Mouse (Mus musculus): ENCODE measurements at regions not wholly inside any gene's neighbourhood (a gene's known extent, or its start where the extent isn't known, plus 50 kb on each side); places are given as distances from the start of the nearest gene placed in this dataset.

- no peak for DNase-seq (ENCODE audit: low read depth, low spot score)
Measured at GRCm38 (mm10) chr12:12706326-12706920, 235.3 kb downstream of the Mycn start.

GRCm38 (mm10) chr12:12701735-12702134, 240.0 kb downstream of the Mycn start:
- no peak for DNase-seq (ENCODE audit: low read depth, low spot score)

GRCm38 (mm10) chr12:12701060-12701667, 240.6 kb downstream of the Mycn start:
- no peak for DNase-seq (ENCODE audit: low read depth, low spot score)

GRCm38 (mm10) chr12:12693838-12694777, 247.6 kb downstream of the Mycn start:
- no peak for DNase-seq (ENCODE audit: low read depth, low spot score)

- DNase-seq (ENCODE audit: low read depth, low spot score): no peak
Measured at GRCm38 (mm10) chr12:12687376-12687775, 254.3 kb downstream of the Mycn start.

- DNase-seq (ENCODE audit: low read depth, low spot score): no peak
Measured at GRCm38 (mm10) chr12:12685217-12685522, 256.5 kb downstream of the Mycn start.

- no peak for DNase-seq (ENCODE audit: low read depth, low spot score)
Measured at GRCm38 (mm10) chr12:12684481-12685216, 257.1 kb downstream of the Mycn start.

GRCm38 (mm10) chr12:12683733-12684470, 257.8 kb downstream of the Mycn start:
- no peak for DNase-seq (ENCODE audit: low read depth, low spot score)

- DNase-seq (ENCODE audit: low read depth, low spot score): no peak
Measured at GRCm38 (mm10) chr12:12681101-12681500, 260.6 kb downstream of the Mycn start.

- no peak for DNase-seq (ENCODE audit: low read depth, low spot score)
Measured at GRCm38 (mm10) chr12:12680371-12680921, 261.3 kb downstream of the Mycn start.

GRCm38 (mm10) chr12:12676676-12677075, 265.0 kb downstream of the Mycn start:
- DNase-seq (ENCODE audit: low read depth, low spot score): peak; percentile 25

- no peak for DNase-seq (ENCODE audit: low read depth, low spot score)
Measured at GRCm38 (mm10) chr12:12669931-12670330, 271.8 kb downstream of the Mycn start.

- no peak for DNase-seq (ENCODE audit: low read depth, low spot score)
Measured at GRCm38 (mm10) chr12:12668919-12669318, 272.8 kb downstream of the Mycn start.

GRCm38 (mm10) chr12:12655611-12656010, 286.1 kb downstream of the Mycn start:
- no peak for DNase-seq (ENCODE audit: low read depth, low spot score)

GRCm38 (mm10) chr12:12655184-12655583, 286.5 kb downstream of the Mycn start:
- no peak for DNase-seq (ENCODE audit: low read depth, low spot score)

GRCm38 (mm10) chr12:12652361-12652760, 289.4 kb downstream of the Mycn start:
- DNase-seq (ENCODE audit: low read depth, low spot score): no peak

- DNase-seq (ENCODE audit: low read depth, low spot score): no peak
Measured at GRCm38 (mm10) chr12:12650309-12650708, 291.4 kb downstream of the Mycn start.

- DNase-seq (ENCODE audit: low read depth, low spot score): no peak
Measured at GRCm38 (mm10) chr12:12647467-12647866, 294.2 kb downstream of the Mycn start.

- DNase-seq (ENCODE audit: low read depth, low spot score): no peak
Measured at GRCm38 (mm10) chr12:12645183-12645582, 296.5 kb downstream of the Mycn start.

GRCm38 (mm10) chr12:12643247-12643963, 298.3 kb downstream of the Mycn start:
- no peak for DNase-seq (ENCODE audit: low read depth, low spot score)
